Mouse (Mus musculus) heart, adult 2 months (tissue): ENCODE results near the gene Mphosph6. TPM values are rescaled to one million over a fixed set of nuclear protein-coding genes. Genes with fewer than 3 reads are reported as not detected.

ENCODE experiments used
- DNase-seq, 2 experiments: peaks; one replicate each; pipeline ENCODE4 v3.0.0; 2021
- H3K27ac ChIP-seq: fragments of 200-600 bp; 2 replicates; pipeline ENCODE4 v1.8.1; 2022
- H3K27me3 ChIP-seq: fragments of 200-500 bp; 2 replicates; pipeline ENCODE4 v1.6.1; 2012; ENCODE audit warnings: mild to moderate bottlenecking, low read length, inconsistent platforms, mixed read lengths; ENCODE audit not compliant: control insufficient read depth, insufficient read depth
- H3K36me3 ChIP-seq: fragments of 200-500 bp; 2 replicates; pipeline ENCODE4 v1.6.1; 2012; ENCODE audit warnings: low read length, inconsistent platforms; ENCODE audit not compliant: control insufficient read depth, insufficient read depth
- H3K4me1 ChIP-seq: fragments of 200-500 bp; 2 replicates; pipeline ENCODE4 v1.6.1; 2011; ENCODE audit warnings: low read length; ENCODE audit not compliant: control insufficient read depth, insufficient read depth
- H3K4me3 ChIP-seq: fragments of 200-600 bp; 2 replicates; pipeline ENCODE4 v1.8.1; 2022
- H3K79me2 ChIP-seq: fragments of 200-500 bp; replicated peaks from 2 replicates; pipeline ENCODE4 v1.6.1; 2012; ENCODE audit warnings: mild to moderate bottlenecking, inconsistent platforms, low read length, moderate library complexity, mixed read lengths; ENCODE audit not compliant: control insufficient read depth, insufficient read depth
- H3K9ac ChIP-seq: fragments of 200-500 bp; 2 replicates; pipeline ENCODE4 v1.6.1; 2012; ENCODE audit warnings: low read depth, mild to moderate bottlenecking, control low read depth, inconsistent platforms, low read length, mixed read lengths
- CTCF ChIP-seq: fragments of 200-600 bp; IDR thresholded peaks from 2 replicates; pipeline ENCODE4 v1.8.1; 2022; ENCODE audit warnings: antibody characterized with exemption, mild to moderate bottlenecking, moderate library complexity
- EP300 ChIP-seq: fragments of 200-500 bp; IDR thresholded peaks from 2 replicates; pipeline ENCODE4 v1.6.1; 2011; ENCODE audit warnings: low read depth, low read length, control low read depth; ENCODE audit not compliant: insufficient read depth
- POLR2A ChIP-seq: fragments of 200-500 bp; IDR thresholded peaks from 2 replicates; pipeline ENCODE4 v1.6.1; 2011; ENCODE audit warnings: mild to moderate bottlenecking, low read depth, low read length, control low read depth; ENCODE audit not compliant: insufficient read depth
- WGBS: fragments of 180-500 bp; shearing (Covaris S2); methylation state at CpG from one replicate; pipeline ENCODE4 v1.1.7; 2018; 5-methylcytosine and 5-hydroxymethylcytosine counted together
- intact Hi-C: fragments of 180-260 bp; cut with DNase I; formaldehyde crosslinking; loops from one replicate; pipeline ENCODE4 v1.15.1; 2025
- polyA plus RNA-seq: library from polyadenylated mRNA; depleted of rRNA; stranded (reverse); fragments of >200 nt; gene quantifications from 2 replicates; pipeline ENCODE4 v1.2.3, GENCODE M21; 2012
- total RNA-seq, 2 experiments: library from RNA; stranded (reverse); gene quantifications; 2 replicates each; pipeline ENCODE4 v1.2.3; 2021

The Mphosph6 gene
- total and polyA plus RNA-seq, 3 experiments = 3.9 to 8.9 (median 8.4) TPM

DNA sequence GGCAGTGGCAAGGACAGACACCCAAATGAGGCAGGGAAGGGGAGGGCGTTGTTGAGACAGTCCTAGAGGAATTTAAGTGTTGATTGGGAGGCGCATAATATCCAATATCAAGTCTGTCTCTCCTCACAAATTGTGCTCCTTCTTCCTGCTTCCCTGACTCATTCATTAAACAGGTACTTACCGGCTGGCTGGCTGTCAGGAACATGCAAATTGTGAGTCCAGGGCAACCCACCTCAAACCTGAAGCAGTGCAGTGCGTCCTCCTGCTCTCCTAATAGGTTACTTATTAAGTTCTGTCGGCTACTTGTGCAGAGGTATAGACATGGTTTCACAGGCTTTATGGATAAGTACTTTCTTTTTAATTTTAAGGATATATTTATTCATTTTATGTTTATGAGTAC is 3.7 kb upstream of the Mphosph6 start:
- intact Hi-C loops = loop anchor here (10.0 kb wide), 1 partner anchor 1539 kb away; the partner anchor contains the start of gene Hsbp1
- Histone ChIP-seq H3K4me1 (peaks cover 1% of the 10 kb centered on the region), H3K79me2 (peaks cover 2% of the 10 kb centered on the region), H3K4me3 (no peak overlapping the region), H3K27ac (no peak overlapping the region), H3K36me3 (0 out of 2 replicates have a peak, but pooled peaks cover 2% of the 10 kb centered on the region), H3K27me3 (peaks cover 2% of the 10 kb centered on the region; the same call in 1 of the 2 replicates), H3K9ac (no peak overlapping the region)
- no peak for DNase-seq
- WGBS = 77% methylated on average over 5 of the region's 5 CpGs
- TF ChIP-seq POLR2A (no peak), EP300 (no peak), CTCF (no peak)

DNA sequence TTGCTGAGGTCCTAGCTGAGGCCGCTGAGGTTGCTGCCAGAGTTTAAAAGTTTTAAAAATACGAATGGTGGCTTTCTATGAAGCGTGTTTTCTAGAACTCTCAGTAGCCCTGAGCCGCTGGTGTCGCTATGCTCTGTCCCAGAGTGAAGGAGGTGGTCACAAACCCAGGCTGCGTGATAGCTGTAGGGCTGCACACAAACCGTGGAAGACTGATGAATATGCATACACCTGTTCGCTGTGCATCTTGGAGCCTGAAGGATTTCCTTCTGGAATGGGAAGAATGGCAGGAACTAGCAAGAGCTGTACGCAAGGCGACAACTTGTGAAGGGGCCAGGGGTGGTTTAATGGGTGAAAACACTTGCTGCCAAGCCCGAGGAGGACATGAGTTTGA is 551 bp upstream of the Mphosph6 start:
- Histone ChIP-seq H3K9ac (peak overlapping the region; percentile 55), H3K79me2 (peaks cover 3% of the 10 kb centered on the region), H3K4me1 (peaks cover 1% of the 10 kb centered on the region), H3K27me3 (no peaks in the 10 kb centered on the region), H3K36me3 (0 out of 2 replicates have a peak, but pooled peaks cover 2% of the 10 kb centered on the region), H3K27ac (peak overlapping the region; percentile 77), H3K4me3 (peak overlapping the region; percentile 65)
- TF ChIP-seq EP300 (no peak), CTCF (no peak), POLR2A (no peak)
- intact Hi-C loops = loop anchor here (10.0 kb wide), 1 partner anchor 1543 kb away; the partner anchor contains the start of gene Hsbp1
- 3% methylated on average over 11 of the region's 11 CpGs for WGBS
- DNase-seq = no peak

DNA sequence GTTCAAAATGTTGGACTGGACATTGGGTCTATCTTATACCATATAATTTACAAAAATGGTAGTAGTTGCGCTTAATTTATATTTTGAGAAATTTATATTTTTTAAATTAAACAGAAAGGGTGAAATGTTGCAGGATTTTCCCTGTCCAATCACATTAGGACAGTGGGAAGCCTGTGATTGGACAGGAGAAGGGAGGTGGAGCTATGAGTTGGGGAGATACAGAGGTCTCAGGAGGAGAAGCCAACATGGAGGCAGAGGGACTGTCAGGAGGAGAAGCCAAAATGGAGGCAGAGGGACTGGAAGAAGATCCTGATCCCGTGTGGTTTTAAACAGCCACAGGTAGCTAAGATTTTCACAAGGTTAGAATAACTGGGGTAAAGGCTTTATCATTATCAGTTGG is 3.7 kb downstream of the Mphosph6 start:
- 0 out of 2 replicates have a peak, but pooled peaks cover 2% of the 10 kb centered on the region for H3K36me3 ChIP-seq
- DNase-seq = no peak
- WGBS = 94% methylated on average over 2 of the region's 2 CpGs
- peaks cover 3% of the 10 kb centered on the region for H3K79me2 ChIP-seq
- H3K4me1 ChIP-seq = peaks cover 1% of the 10 kb centered on the region
- no peak for TF ChIP-seq CTCF
- no peak for TF ChIP-seq EP300
- TF ChIP-seq POLR2A = no peak
- intact Hi-C loops = no loop called here
- H3K27me3 ChIP-seq = no peaks in the 10 kb centered on the region
- H3K4me3 ChIP-seq = no peak overlapping the region
- H3K9ac ChIP-seq = no peak overlapping the region
- no peak overlapping the region for H3K27ac ChIP-seq

DNA sequence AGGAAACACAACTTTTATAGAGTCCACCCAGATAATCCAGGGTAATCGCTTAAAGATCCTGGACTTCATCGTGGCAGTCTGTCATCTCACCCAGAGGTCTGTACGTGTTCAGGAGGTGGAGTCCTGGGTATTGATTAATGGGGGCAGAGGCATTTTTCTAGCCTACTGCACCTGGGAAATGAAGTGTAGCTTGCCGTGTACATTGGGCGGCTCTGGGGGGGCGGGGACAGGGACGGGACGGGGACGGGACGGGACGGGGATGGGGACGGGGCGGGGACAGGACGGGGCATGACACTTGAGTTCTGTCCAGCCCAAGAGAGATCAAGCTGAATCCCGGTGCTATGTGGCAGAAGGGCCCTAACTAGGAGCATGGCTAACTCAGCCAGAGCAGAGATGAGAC is 5.3 kb downstream of the Mphosph6 start:
- Histone ChIP-seq H3K4me3 (no peak overlapping the region), H3K27me3 (no peaks in the 10 kb centered on the region), H3K36me3 (0 out of 2 replicates have a peak, but pooled peaks cover 2% of the 10 kb centered on the region), H3K9ac (no peak overlapping the region), H3K27ac (no peak overlapping the region), H3K4me1 (no peaks in the 10 kb centered on the region; the same call in 1 of the 2 replicates), H3K79me2 (peaks cover 3% of the 10 kb centered on the region)
- TF ChIP-seq CTCF (no peak), EP300 (no peak), POLR2A (no peak)
- DNase-seq = no peak
- 93% methylated on average over 15 of the region's 15 CpGs for WGBS
- intact Hi-C loops = no loop called here

DNA sequence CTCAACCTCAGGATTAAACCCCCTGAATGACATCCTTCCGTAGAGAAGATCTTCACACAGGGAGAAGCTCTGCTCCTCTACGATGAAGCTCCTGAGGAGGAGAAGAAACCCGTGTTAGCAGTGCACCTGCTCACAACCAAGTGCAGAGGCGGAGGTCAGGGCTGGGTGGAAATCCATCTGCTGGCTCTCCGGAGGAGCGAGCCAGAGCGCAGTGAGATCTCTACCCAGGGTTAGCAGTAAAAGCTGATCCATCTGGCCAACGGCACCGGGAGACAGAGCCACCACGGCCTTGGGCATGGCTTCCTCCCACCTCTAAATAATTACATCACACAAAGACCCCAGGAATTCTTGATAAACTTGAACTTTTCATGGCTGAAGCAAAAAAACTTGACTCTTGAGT is 7.2 kb downstream of the Mphosph6 start:
- Histone ChIP-seq H3K27me3 (no peaks in the 10 kb centered on the region), H3K36me3 (no peaks in the 10 kb centered on the region), H3K4me3 (no peak overlapping the region), H3K4me1 (no peaks in the 10 kb centered on the region), H3K79me2 (no peaks in the 10 kb centered on the region), H3K27ac (no peak overlapping the region), H3K9ac (no peak overlapping the region)
- TF ChIP-seq EP300 (no peak), CTCF (no peak), POLR2A (no peak)
- intact Hi-C loops = no loop called here
- DNase-seq = no peak
- 95% methylated on average over 10 of the region's 10 CpGs for WGBS

DNA sequence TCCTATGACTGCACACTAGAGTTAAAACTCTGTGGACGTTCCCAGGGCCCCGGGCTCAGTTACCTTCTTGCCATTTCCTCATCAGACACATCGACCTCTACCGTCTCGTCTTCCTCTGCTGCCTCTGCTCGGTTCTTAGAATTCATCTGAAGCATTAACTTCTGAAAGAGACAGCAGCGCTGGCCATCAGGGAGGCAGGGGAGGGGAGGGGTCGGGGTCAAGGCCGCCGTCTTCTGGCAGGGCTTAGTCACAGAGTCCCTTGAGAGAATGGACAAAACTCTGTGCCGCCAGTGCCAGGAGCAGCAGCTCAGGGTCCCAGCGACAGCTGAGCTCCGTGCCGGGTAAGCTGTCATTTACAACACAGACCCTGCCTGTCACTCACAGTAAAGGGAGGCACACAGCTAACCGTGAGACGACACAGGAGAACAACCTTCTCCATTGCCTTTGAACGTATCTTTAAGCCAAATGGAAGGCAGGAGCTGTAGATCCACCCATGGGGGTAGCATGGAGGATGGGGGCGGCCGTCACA is 9.1 kb downstream of the Mphosph6 start:
- Histone ChIP-seq H3K9ac (no peak overlapping the region), H3K79me2 (no peaks in the 10 kb centered on the region), H3K36me3 (no peaks in the 10 kb centered on the region), H3K4me1 (no peaks in the 10 kb centered on the region), H3K27ac (no peak overlapping the region), H3K27me3 (no peaks in the 10 kb centered on the region), H3K4me3 (no peak overlapping the region)
- no peak for DNase-seq
- WGBS = 78% methylated on average over 19 of the region's 19 CpGs
- intact Hi-C loops = no loop called here
- TF ChIP-seq POLR2A (no peak), CTCF (no peak), EP300 (no peak)

DNA sequence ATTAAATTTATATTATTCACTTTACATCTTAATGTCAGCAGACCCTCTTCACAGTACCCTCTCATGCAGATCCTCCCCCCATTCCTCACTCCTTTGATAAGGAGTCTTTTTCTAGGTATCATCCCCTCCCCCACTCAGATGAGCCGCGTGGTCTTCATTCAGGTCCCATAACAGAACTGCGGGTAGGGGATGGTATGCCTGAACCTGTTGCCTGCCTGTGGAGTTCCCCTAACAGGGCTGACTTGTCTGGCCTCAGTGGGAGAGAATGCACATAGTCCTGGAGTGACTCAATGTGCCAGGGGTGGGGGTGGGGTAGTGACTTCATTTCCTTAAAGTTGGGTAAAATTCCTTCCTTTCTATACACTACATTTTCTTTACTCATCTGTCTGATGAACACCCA is 15.3 kb downstream of the Mphosph6 start:
- Histone ChIP-seq H3K27me3 (no peaks in the 10 kb centered on the region), H3K36me3 (no peaks in the 10 kb centered on the region), H3K9ac (no peak overlapping the region), H3K79me2 (no peaks in the 10 kb centered on the region), H3K4me1 (no peaks in the 10 kb centered on the region), H3K27ac (no peak overlapping the region), H3K4me3 (no peak overlapping the region)
- intact Hi-C loops = no loop called here
- DNase-seq = no peak
- TF ChIP-seq EP300 (no peak), POLR2A (no peak)
- 89% methylated on average over 3 of the region's 3 CpGs for whole genome bisulfite sequencing
